Mouse (Mus musculus): ENCODE measurements around the gene Tenm2. TPM values are rescaled to one million over a fixed set of nuclear protein-coding genes. Genes with fewer than 3 reads are reported as not detected.
A peak's percentile ranks its signal among the peaks of the same experiment; 100 is the strongest.

Tenm2 gene
- polyA plus RNA-seq, 1 experiment from 2014 or later = 8.6 TPM

- H3K27ac ChIP-seq = no peak overlapping the region
- H3K4me3 ChIP-seq = no peak overlapping the region
- no peaks in the 10 kb centered on the region for H3K4me1 ChIP-seq
- H3K9me3 ChIP-seq = no peaks in the 10 kb centered on the region
- no peak overlapping the region for H3K9ac ChIP-seq
- 73% methylated on average over 2 of the region's 2 CpGs for WGBS
- no peaks in the 10 kb centered on the region for H3K27me3 ChIP-seq (replicated peaks)
- H3K4me2 ChIP-seq (replicated peaks) = no peak overlapping the region
- no peak for ATAC-seq (ENCODE audit: low FRiP score, low read depth)
- H3K36me3 ChIP-seq = no peaks in the 10 kb centered on the region
Measured at GRCm38 (mm10) chr11:36702881-36703280, 532.9 kb downstream of the Tenm2 start.

- Histone ChIP-seq H3K4me1 (peaks cover 11% of the 10 kb centered on the region), H3K9me3 (no peaks in the 10 kb centered on the region), H3K4me2 (replicated peaks) (no peak overlapping the region), H3K27me3 (replicated peaks) (no peaks in the 10 kb centered on the region), H3K36me3 (no peaks in the 10 kb centered on the region), H3K4me3 (no peak overlapping the region), H3K9ac (no peak overlapping the region), H3K27ac (no peak overlapping the region)
- 78% methylated on average over 3 of the region's 3 CpGs for WGBS
- no peak for ATAC-seq (ENCODE audit: low FRiP score, low read depth)
Measured at GRCm38 (mm10) chr11:36700951-36701350, 534.8 kb downstream of the Tenm2 start.

GRCm38 (mm10) chr11:36700131-36700530 is 535.6 kb downstream of the Tenm2 start:
- no peak overlapping the region for H3K4me2 ChIP-seq (replicated peaks)
- H3K9ac ChIP-seq = no peak overlapping the region
- H3K4me3 ChIP-seq = no peak overlapping the region
- no peak for ATAC-seq (ENCODE audit: low FRiP score, low read depth)
- H3K36me3 ChIP-seq = no peaks in the 10 kb centered on the region
- no peaks in the 10 kb centered on the region for H3K27me3 ChIP-seq (replicated peaks)
- peaks cover 11% of the 10 kb centered on the region for H3K4me1 ChIP-seq
- no peaks in the 10 kb centered on the region for H3K9me3 ChIP-seq
- H3K27ac ChIP-seq = no peak overlapping the region
- 85% methylated on average over 6 of the region's 6 CpGs for WGBS

- Histone ChIP-seq H3K27me3 (replicated peaks) (no peaks in the 10 kb centered on the region), H3K4me3 (no peak overlapping the region), H3K27ac (no peak overlapping the region), H3K9me3 (no peaks in the 10 kb centered on the region), H3K9ac (no peak overlapping the region), H3K4me1 (peaks cover 11% of the 10 kb centered on the region), H3K4me2 (replicated peaks) (no peak overlapping the region), H3K36me3 (no peaks in the 10 kb centered on the region)
- 41% methylated on average over 7 of the region's 7 CpGs for WGBS
- ATAC-seq (ENCODE audit: low FRiP score, low read depth) = no peak
Measured at GRCm38 (mm10) chr11:36698268-36698667, 537.5 kb downstream of the Tenm2 start.

GRCm38 (mm10) chr11:36697816-36698215 is 537.9 kb downstream of the Tenm2 start:
- 66% methylated on average over 8 of the region's 8 CpGs for WGBS
- Histone ChIP-seq H3K9me3 (no peaks in the 10 kb centered on the region), H3K36me3 (no peaks in the 10 kb centered on the region), H3K27me3 (replicated peaks) (no peaks in the 10 kb centered on the region), H3K4me2 (replicated peaks) (peak overlapping the region; percentile 21; the same call in 1 of the 2 replicates), H3K4me1 (peaks cover 11% of the 10 kb centered on the region), H3K4me3 (no peak overlapping the region), H3K9ac (no peak overlapping the region), H3K27ac (0 out of 2 replicates have a peak overlapping the region, but pooled peaks have one; percentile 59)
- ATAC-seq (ENCODE audit: low FRiP score, low read depth) = peak; percentile 43

GRCm38 (mm10) chr11:36697021-36697639 is 538.6 kb downstream of the Tenm2 start:
- peaks cover 11% of the 10 kb centered on the region for H3K4me1 ChIP-seq
- peak; percentile 93 for ATAC-seq (ENCODE audit: low FRiP score, low read depth)

GRCm38 (mm10) chr11:36694810-36695209 is 541.0 kb downstream of the Tenm2 start:
- H3K27me3 ChIP-seq (replicated peaks) = no peaks in the 10 kb centered on the region
- H3K4me2 ChIP-seq (replicated peaks) = no peak overlapping the region
- WGBS = 72% methylated on average over 8 of the region's 8 CpGs
- H3K27ac ChIP-seq = no peak overlapping the region
- H3K4me3 ChIP-seq = no peak overlapping the region
- peaks cover 11% of the 10 kb centered on the region for H3K4me1 ChIP-seq
- H3K9me3 ChIP-seq = no peaks in the 10 kb centered on the region
- no peak for ATAC-seq (ENCODE audit: low FRiP score, low read depth)
- H3K36me3 ChIP-seq = no peaks in the 10 kb centered on the region
- H3K9ac ChIP-seq = no peak overlapping the region

More at GRCm38 (mm10) chr11:36697021-36697639, 538.6 kb downstream of the Tenm2 start:
- Histone ChIP-seq H3K9ac (no peak overlapping the region), H3K27ac (peak overlapping the region; percentile 59; the same call in 1 of the 2 replicates), H3K36me3 (no peaks in the 10 kb centered on the region), H3K27me3 (replicated peaks) (no peaks in the 10 kb centered on the region), H3K9me3 (no peaks in the 10 kb centered on the region), H3K4me3 (no peak overlapping the region), H3K4me2 (replicated peaks) (peak overlapping the region; percentile 21)
- WGBS = 12% methylated on average over 10 of the region's 10 CpGs

GRCm38 (mm10) chr11:36692637-36693036 is 543.1 kb downstream of the Tenm2 start:
- Histone ChIP-seq H3K9ac (no peak overlapping the region), H3K4me2 (replicated peaks) (no peak overlapping the region), H3K27me3 (replicated peaks) (no peaks in the 10 kb centered on the region), H3K9me3 (no peaks in the 10 kb centered on the region), H3K4me1 (peaks cover 10% of the 10 kb centered on the region), H3K27ac (no peak overlapping the region), H3K36me3 (no peaks in the 10 kb centered on the region), H3K4me3 (no peak overlapping the region)
- no peak for ATAC-seq (ENCODE audit: low FRiP score, low read depth)
- 84% methylated on average over 3 of the region's 3 CpGs for whole genome bisulfite sequencing

GRCm38 (mm10) chr11:36690826-36691225 is 544.9 kb downstream of the Tenm2 start:
- Histone ChIP-seq H3K4me2 (replicated peaks) (no peak overlapping the region), H3K9me3 (no peaks in the 10 kb centered on the region), H3K27me3 (replicated peaks) (no peaks in the 10 kb centered on the region), H3K36me3 (no peaks in the 10 kb centered on the region), H3K4me3 (no peak overlapping the region), H3K9ac (no peak overlapping the region), H3K4me1 (no peaks in the 10 kb centered on the region), H3K27ac (no peak overlapping the region)
- ATAC-seq (ENCODE audit: low FRiP score, low read depth) = no peak
- WGBS = 75% methylated on average over 6 of the region's 6 CpGs

- no peaks in the 10 kb centered on the region for H3K27me3 ChIP-seq (replicated peaks)
- WGBS = 85% methylated on average over 6 of the region's 6 CpGs
- no peak overlapping the region for H3K4me3 ChIP-seq
- no peak overlapping the region for H3K4me2 ChIP-seq (replicated peaks)
- H3K36me3 ChIP-seq = no peaks in the 10 kb centered on the region
- no peaks in the 10 kb centered on the region for H3K9me3 ChIP-seq
- no peaks in the 10 kb centered on the region for H3K4me1 ChIP-seq
- no peak overlapping the region for H3K27ac ChIP-seq
- no peak overlapping the region for H3K9ac ChIP-seq
- no peak for ATAC-seq (ENCODE audit: low FRiP score, low read depth)
Measured at GRCm38 (mm10) chr11:36686253-36686652, 549.5 kb downstream of the Tenm2 start.

- Histone ChIP-seq H3K27me3 (replicated peaks) (no peaks in the 10 kb centered on the region), H3K27ac (no peak overlapping the region), H3K36me3 (no peaks in the 10 kb centered on the region), H3K4me1 (0 out of 2 replicates have a peak, but pooled peaks cover 4% of the 10 kb centered on the region), H3K9ac (no peak overlapping the region), H3K4me2 (replicated peaks) (no peak overlapping the region), H3K9me3 (no peaks in the 10 kb centered on the region), H3K4me3 (no peak overlapping the region)
- no peak for ATAC-seq (ENCODE audit: low FRiP score, low read depth)
- 82% methylated on average over 2 of the region's 2 CpGs for WGBS
Measured at GRCm38 (mm10) chr11:36679361-36679760, 556.4 kb downstream of the Tenm2 start.

GRCm38 (mm10) chr11:36678542-36678941 is 557.2 kb downstream of the Tenm2 start:
- Histone ChIP-seq H3K4me2 (replicated peaks) (peak overlapping the region; percentile 59), H3K27ac (no peak overlapping the region), H3K9me3 (no peaks in the 10 kb centered on the region), H3K9ac (no peak overlapping the region), H3K4me3 (no peak overlapping the region), H3K36me3 (no peaks in the 10 kb centered on the region), H3K4me1 (0 out of 2 replicates have a peak, but pooled peaks cover 4% of the 10 kb centered on the region), H3K27me3 (replicated peaks) (no peaks in the 10 kb centered on the region)
- ATAC-seq (ENCODE audit: low FRiP score, low read depth) = no peak
- WGBS = 27% methylated on average over 2 of the region's 2 CpGs

GRCm38 (mm10) chr11:36678057-36678396 is 557.7 kb downstream of the Tenm2 start:
- peak overlapping the region; percentile 37 for H3K4me3 ChIP-seq
- peak overlapping the region; percentile 54 for H3K27ac ChIP-seq
- no peaks in the 10 kb centered on the region for H3K27me3 ChIP-seq (replicated peaks)
- peak overlapping the region; percentile 59 for H3K4me2 ChIP-seq (replicated peaks)
- no peaks in the 10 kb centered on the region for H3K36me3 ChIP-seq
- WGBS = 8% methylated on average over 10 of the region's 10 CpGs
- no peaks in the 10 kb centered on the region for H3K9me3 ChIP-seq
- 0 out of 2 replicates have a peak, but pooled peaks cover 4% of the 10 kb centered on the region for H3K4me1 ChIP-seq
- peak; percentile 77; the same call in 1 of the 2 replicates for ATAC-seq (ENCODE audit: low FRiP score, low read depth)
- peak overlapping the region; percentile 62 for H3K9ac ChIP-seq
